Mouse (Mus musculus) heart, adult 2 months (tissue): Measurements from ENCODE around the gene Chn2. TPM values are rescaled to one million over a fixed set of nuclear protein-coding genes. Genes with fewer than 3 reads are reported as not detected.

Source experiments
- DNase-seq, 2 experiments: peaks; one replicate each; pipeline ENCODE4 v3.0.0; 2021
- H3K27ac ChIP-seq: fragments of 200-600 bp; 2 replicates; pipeline ENCODE4 v1.8.1; 2022
- H3K27me3 ChIP-seq: fragments of 200-500 bp; 2 replicates; pipeline ENCODE4 v1.6.1; 2012; ENCODE audit warnings: mild to moderate bottlenecking, low read length, inconsistent platforms, mixed read lengths; ENCODE audit not compliant: control insufficient read depth, insufficient read depth
- H3K36me3 ChIP-seq: fragments of 200-500 bp; 2 replicates; pipeline ENCODE4 v1.6.1; 2012; ENCODE audit warnings: low read length, inconsistent platforms; ENCODE audit not compliant: control insufficient read depth, insufficient read depth
- H3K4me1 ChIP-seq: fragments of 200-500 bp; 2 replicates; pipeline ENCODE4 v1.6.1; 2011; ENCODE audit warnings: low read length; ENCODE audit not compliant: control insufficient read depth, insufficient read depth
- H3K4me3 ChIP-seq: fragments of 200-600 bp; 2 replicates; pipeline ENCODE4 v1.8.1; 2022
- H3K79me2 ChIP-seq: fragments of 200-500 bp; replicated peaks from 2 replicates; pipeline ENCODE4 v1.6.1; 2012; ENCODE audit warnings: mild to moderate bottlenecking, inconsistent platforms, low read length, moderate library complexity, mixed read lengths; ENCODE audit not compliant: control insufficient read depth, insufficient read depth
- H3K9ac ChIP-seq: fragments of 200-500 bp; 2 replicates; pipeline ENCODE4 v1.6.1; 2012; ENCODE audit warnings: low read depth, mild to moderate bottlenecking, control low read depth, inconsistent platforms, low read length, mixed read lengths
- CTCF ChIP-seq: fragments of 200-600 bp; IDR thresholded peaks from 2 replicates; pipeline ENCODE4 v1.8.1; 2022; ENCODE audit warnings: antibody characterized with exemption, mild to moderate bottlenecking, moderate library complexity
- EP300 ChIP-seq: fragments of 200-500 bp; IDR thresholded peaks from 2 replicates; pipeline ENCODE4 v1.6.1; 2011; ENCODE audit warnings: low read depth, low read length, control low read depth; ENCODE audit not compliant: insufficient read depth
- POLR2A ChIP-seq: fragments of 200-500 bp; IDR thresholded peaks from 2 replicates; pipeline ENCODE4 v1.6.1; 2011; ENCODE audit warnings: mild to moderate bottlenecking, low read depth, low read length, control low read depth; ENCODE audit not compliant: insufficient read depth
- WGBS: fragments of 180-500 bp; shearing (Covaris S2); methylation state at CpG from one replicate; pipeline ENCODE4 v1.1.7; 2018; 5-methylcytosine and 5-hydroxymethylcytosine counted together
- intact Hi-C: fragments of 180-260 bp; cut with DNase I; formaldehyde crosslinking; loops from one replicate; pipeline ENCODE4 v1.15.1; 2025
- polyA plus RNA-seq: library from polyadenylated mRNA; depleted of rRNA; stranded (reverse); fragments of >200 nt; gene quantifications from 2 replicates; pipeline ENCODE4 v1.2.3, GENCODE M21; 2012
- total RNA-seq, 2 experiments: library from RNA; stranded (reverse); gene quantifications; 2 replicates each; pipeline ENCODE4 v1.2.3; 2021

Chn2 gene
- total and polyA plus RNA-seq, 3 experiments: 2.0 to 2.3 (median 2.3) TPM

DNA sequence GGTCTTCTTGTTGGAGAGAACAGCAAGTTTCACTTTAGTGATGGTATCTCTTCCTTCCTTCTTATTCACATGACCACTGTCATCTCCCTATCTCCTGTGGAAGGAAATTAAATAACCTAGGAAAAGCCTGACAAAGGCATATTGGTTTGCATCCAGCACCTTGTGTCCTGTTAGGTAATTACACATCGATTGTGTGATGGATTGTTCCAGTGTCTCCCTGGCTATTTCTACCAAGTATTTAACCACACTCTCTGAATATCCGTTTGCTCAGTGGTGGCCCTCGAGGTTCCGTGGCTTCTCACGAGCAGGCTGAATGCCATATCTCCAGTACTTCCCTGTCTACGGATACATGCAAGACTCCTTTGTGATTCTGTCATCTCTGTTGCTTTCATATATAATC is 164.6 kb downstream of the Chn2 start:
- H3K79me2 ChIP-seq: no peaks in the 10 kb centered on the region
- DNase-seq: no peak
- peaks cover 12% of the 10 kb centered on the region for H3K4me1 ChIP-seq
- no peak overlapping the region for H3K9ac ChIP-seq
- TF ChIP-seq POLR2A: no peak
- TF ChIP-seq CTCF: no peak
- TF ChIP-seq EP300: no peak
- WGBS: 35% methylated on average over 6 of the region's 6 CpGs
- no peak overlapping the region for H3K27ac ChIP-seq
- H3K4me3 ChIP-seq: no peak overlapping the region
- no peaks in the 10 kb centered on the region for H3K27me3 ChIP-seq
- intact Hi-C loops: no loop called here
- H3K36me3 ChIP-seq: no peaks in the 10 kb centered on the region

DNA sequence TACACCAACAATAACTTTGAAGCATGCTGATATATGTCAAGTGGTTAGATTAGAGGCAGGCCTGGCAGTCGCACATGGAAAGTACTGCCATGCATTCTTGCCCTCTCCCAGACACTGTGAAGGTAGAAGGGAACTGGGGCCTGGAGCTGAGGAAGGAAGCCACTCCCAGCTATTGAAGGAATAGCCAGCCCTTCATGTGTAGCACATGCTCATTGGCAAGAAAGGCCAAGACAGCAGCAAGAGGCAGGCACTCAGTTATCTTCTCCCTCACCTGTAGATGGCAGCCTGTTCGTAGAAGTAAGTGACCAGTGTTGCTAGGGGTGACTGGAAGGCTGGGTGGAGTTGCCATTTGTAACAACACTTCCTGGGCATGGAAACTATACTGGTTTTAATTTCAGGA is 165.6 kb downstream of the Chn2 start:
- no peak overlapping the region for H3K27ac ChIP-seq
- no peak overlapping the region for H3K4me3 ChIP-seq
- 28% methylated on average over 2 of the region's 2 CpGs for WGBS
- no peaks in the 10 kb centered on the region for H3K79me2 ChIP-seq
- H3K4me1 ChIP-seq: peaks cover 12% of the 10 kb centered on the region
- H3K9ac ChIP-seq: no peak overlapping the region
- no peaks in the 10 kb centered on the region for H3K36me3 ChIP-seq
- TF ChIP-seq POLR2A (no peak), CTCF (peak; percentile 44)
- intact Hi-C loops: no loop called here
- no peaks in the 10 kb centered on the region for H3K27me3 ChIP-seq
- DNase-seq: peak in 1 of 2 experiments; percentile 8

DNA sequence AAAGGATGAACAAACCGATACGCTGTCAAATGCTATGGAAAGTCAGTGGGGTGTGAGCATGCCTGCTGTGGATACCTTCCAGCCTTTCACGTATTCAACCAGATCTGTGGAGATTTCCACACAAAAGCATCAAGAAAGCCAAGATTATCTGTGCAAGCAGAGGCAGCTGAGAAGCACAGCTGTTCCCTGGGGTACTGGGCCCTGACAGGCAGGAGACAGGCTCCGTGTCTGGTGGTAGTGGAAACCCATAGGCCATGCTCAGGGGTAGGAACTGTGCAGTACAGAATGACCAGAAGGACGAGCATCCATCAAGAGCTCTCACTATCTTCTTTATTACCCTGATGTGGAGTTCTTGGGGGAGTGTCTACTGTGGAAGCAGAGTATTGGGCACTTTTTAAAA is 166.1 kb downstream of the Chn2 start:
- 81% methylated on average over 5 of the region's 5 CpGs for WGBS
- intact Hi-C loops: no loop called here
- Histone ChIP-seq H3K4me1 (peaks cover 12% of the 10 kb centered on the region), H3K4me3 (no peak overlapping the region), H3K27me3 (no peaks in the 10 kb centered on the region), H3K79me2 (no peaks in the 10 kb centered on the region), H3K36me3 (no peaks in the 10 kb centered on the region), H3K9ac (no peak overlapping the region), H3K27ac (no peak overlapping the region)
- TF ChIP-seq POLR2A (no peak), CTCF (no peak), EP300 (no peak)
- no peak for DNase-seq

DNA sequence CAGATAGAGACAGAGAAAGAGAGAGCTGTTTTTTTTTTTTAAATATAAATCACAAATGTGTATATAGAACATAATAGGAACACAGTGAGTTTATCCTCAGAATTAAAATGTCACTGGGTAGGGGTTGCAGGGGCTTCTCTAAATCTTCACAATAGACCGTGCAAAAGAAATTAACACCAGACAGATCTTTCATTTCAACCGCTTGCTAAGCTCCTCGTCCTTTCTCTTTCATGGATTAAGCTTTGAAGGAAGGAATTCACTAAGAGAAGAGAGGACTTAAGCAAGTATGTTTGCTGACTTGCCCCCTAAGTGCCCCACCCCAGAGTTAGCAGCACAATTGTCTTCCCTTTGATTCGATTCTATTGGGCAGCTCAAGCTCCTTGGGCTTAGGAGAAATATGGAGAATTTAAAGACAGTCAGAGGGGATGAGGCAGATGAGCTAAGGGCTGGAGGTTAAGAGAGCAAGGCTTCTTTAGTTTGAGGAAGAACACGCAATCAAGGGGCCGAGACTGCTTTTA is 166.9 kb downstream of the Chn2 start:
- TF ChIP-seq EP300: no peak
- no peak for TF ChIP-seq CTCF
- no peak for TF ChIP-seq POLR2A
- H3K79me2 ChIP-seq: no peaks in the 10 kb centered on the region
- H3K27me3 ChIP-seq: no peaks in the 10 kb centered on the region
- peaks cover 12% of the 10 kb centered on the region for H3K4me1 ChIP-seq
- H3K4me3 ChIP-seq: no peak overlapping the region
- no peak for DNase-seq
- no peak overlapping the region for H3K9ac ChIP-seq
- 96% methylated on average over 6 of the region's 6 CpGs for WGBS
- intact Hi-C loops: no loop called here
- no peak overlapping the region for H3K27ac ChIP-seq
- H3K36me3 ChIP-seq: no peaks in the 10 kb centered on the region

DNA sequence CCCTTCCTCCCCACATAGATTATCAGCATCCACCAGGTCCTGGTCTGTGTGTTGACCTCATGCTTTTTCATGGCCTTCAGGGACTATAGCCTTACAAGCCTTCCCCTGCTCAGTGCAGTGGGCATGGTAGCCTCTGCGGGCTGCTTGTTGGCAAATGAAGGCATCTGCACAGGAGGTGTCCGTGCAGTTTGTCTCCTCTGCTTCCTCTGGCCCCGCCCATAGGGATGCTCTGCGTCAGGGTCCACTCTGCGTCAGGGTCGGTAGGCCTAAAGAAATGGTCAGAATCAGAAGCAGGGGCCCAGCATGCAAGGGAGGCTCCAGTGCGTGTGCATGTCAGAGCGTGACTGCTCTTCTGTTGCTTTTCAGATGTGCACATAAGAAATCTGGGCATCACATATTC is 169.4 kb downstream of the Chn2 start:
- Histone ChIP-seq H3K4me3 (no peak overlapping the region), H3K27me3 (no peaks in the 10 kb centered on the region), H3K79me2 (no peaks in the 10 kb centered on the region), H3K4me1 (peaks cover 9% of the 10 kb centered on the region), H3K27ac (no peak overlapping the region), H3K9ac (no peak overlapping the region), H3K36me3 (no peaks in the 10 kb centered on the region)
- 81% methylated on average over 8 of the region's 8 CpGs for WGBS
- intact Hi-C loops: no loop called here
- no peak for DNase-seq
- no peak for TF ChIP-seq CTCF
- no peak for TF ChIP-seq POLR2A
- no peak for TF ChIP-seq EP300

DNA sequence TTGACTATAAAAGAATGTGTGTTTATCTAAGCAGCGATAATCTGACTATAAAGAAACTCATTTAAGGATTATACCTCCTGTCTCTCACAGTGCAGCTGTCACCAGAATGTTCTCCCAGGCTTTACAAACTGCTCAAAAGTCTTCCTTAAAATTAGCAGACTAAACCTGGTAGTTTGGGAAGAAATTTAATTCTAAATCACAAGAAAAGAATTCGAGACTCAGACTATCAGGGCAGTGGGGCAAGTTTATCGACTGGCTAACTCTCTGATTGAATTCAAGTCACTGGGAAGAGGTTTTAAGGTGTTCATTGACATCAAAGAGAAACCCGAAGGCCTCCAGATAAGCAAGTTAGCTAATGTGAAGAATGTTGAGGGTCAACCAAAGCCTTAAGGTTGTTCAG is 171.6 kb downstream of the Chn2 start:
- Histone ChIP-seq H3K79me2 (no peaks in the 10 kb centered on the region), H3K27ac (no peak overlapping the region), H3K4me1 (no peaks in the 10 kb centered on the region), H3K4me3 (no peak overlapping the region), H3K27me3 (no peaks in the 10 kb centered on the region), H3K9ac (no peak overlapping the region), H3K36me3 (no peaks in the 10 kb centered on the region)
- intact Hi-C loops: no loop called here
- WGBS: 74% methylated on average over 4 of the region's 4 CpGs
- TF ChIP-seq POLR2A: no peak
- TF ChIP-seq CTCF: no peak
- no peak for TF ChIP-seq EP300
- DNase-seq: no peak
